Mouse (Mus musculus) adrenal gland, postnatal 10 days (tissue): ENCODE measurements around the gene Ptprg. TPM values are rescaled to one million over a fixed set of nuclear protein-coding genes. Genes with fewer than 3 reads are reported as not detected.

Experiments
- DNase-seq: peaks from one replicate; pipeline ENCODE4 v3.0.0; 2021; ENCODE audit warnings: mixed read lengths
- total RNA-seq, 2 experiments: library from RNA; stranded (reverse); gene quantifications; 2 replicates each; pipeline ENCODE4 v1.2.3; 2021

Gene Ptprg
- total RNA-seq, 2 experiments from 2014 or later, result 89.9 to 96.8 TPM

DNA sequence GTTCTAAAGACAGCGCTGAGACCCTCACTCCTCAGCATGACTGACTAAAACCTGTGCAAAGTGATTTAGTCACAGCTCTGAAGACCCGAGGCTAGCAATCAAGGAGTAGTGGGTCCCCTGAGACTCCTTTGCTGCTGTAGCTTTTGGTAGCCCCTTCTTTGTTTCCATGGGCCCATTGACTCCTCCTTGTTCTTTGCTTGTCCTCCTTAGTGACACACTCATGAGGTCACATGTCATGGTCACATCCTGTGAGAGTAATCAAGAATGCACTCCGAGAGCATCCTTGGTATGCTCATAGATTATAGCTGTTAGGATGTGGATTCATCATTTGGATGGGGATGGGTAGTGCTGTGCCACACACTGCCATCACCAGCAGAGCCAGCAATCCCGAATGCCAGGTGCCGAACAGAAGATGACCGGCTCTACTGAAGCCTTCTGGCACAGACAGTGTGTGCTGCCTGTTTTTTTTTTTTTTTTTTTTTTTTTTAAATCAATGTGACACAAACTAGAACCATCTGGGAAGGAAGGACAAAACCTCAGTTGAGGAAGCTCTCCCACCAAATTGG, 64.9 kb downstream of the Ptprg start:
- no peak for DNase-seq

DNA sequence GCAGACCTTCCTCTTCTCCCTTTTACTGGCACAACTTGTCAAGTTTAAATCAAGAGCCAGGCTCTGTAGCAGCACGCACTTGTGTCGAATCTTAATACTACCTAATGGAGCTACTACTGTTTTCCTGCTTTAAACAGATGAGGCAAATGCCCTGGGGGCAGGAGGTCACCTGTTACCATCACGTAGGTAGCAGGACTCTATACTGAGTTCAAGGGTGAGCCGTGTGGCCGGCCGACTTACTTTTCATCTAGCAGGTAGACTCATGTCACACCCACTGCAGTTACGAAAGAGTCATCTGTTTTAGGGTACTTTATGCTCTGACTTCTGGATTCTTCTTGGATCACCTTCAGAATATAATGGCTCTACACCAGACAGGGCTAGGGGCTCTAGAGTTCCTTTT, 66.3 kb downstream of the Ptprg start:
- DNase-seq, result no peak

DNA sequence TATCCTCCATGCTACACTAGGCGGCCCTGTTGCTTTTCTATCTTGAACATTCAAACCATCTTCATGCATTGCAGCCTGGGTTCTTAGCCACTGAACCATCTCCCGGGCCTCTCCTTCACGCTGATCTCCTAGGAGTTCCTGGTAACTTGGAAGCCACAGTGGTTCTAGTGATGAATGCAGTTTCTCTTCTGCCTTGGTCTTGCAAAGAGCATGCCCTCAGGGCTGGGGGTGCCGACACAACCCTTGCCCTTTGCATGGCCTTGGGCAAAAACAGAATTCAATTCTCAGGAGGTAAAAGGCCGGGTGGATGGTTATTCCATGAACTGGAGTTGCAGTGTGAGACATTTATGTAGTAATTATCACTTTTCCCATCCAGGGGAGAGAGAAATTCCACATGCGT, 67.0 kb downstream of the Ptprg start:
- DNase-seq, result no peak

DNA sequence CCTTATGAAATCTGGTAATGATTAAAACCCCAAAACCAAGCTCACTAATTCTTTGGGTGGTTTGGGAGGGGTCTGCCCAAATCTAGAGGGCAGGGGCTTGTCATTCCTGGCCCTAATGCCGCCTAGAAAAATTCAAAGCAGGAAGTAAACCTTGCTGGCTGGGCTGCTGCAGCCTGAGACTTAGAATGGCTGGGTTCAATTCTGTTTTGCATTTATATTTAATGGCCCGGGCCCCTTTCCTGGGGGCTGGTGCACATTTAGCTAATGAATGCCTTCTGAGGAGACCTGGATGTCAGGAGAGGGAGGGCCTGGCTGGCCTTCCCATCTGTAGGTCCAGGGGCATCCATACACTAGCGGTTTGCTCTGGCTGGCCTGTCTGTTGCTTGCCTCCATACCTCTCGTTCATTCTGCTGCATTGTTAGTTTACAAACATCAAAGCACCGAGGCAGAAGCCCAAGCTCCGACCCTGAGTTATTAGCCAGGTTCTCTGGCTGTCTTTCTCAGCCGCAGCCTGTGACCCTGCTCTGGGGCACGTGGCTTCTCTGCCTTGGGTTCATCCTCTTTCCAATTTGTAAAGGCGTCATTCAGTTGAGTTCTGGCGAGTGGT, 67.7 kb downstream of the Ptprg start:
- DNase-seq, result no peak

DNA sequence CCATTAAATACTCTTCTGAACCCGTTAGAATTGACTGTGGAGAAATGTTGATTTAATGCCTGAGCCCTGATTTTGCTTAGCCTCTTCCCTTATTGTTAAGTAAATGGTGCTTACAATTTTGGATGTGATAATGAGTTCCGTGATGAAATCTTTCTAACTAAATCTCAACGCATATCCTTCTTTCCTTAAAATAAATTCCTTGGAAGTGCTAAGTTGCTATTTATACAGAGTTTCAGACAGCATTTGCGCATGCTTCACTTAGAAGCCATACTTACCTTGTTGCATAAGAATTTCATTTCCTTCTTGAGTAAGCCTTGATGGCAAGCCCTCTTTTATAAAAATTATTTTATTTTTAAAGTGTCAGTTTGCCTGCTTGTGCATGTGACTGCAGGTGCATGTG, 70.2 kb downstream of the Ptprg start:
- no peak for DNase-seq

DNA sequence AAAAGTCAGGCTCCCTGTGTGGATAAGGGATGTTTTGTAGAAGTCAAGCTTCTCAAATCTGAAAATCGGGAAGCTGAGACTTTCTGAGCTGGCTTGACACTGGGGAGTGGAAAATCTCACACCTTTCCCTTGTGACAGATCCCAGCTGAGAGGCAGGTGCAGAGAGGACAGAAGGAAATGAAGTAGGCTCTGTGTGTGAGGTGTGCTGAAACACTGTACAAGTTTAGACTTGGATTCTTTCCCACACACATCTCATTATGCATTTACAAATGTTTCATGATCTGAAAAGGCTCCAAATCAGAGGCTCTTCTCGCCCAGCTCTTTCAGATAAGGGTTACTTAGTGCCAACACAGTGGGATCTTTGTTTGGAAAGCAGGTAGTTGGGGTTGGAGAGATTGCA, 77.4 kb downstream of the Ptprg start:
- DNase-seq, result no peak

DNA sequence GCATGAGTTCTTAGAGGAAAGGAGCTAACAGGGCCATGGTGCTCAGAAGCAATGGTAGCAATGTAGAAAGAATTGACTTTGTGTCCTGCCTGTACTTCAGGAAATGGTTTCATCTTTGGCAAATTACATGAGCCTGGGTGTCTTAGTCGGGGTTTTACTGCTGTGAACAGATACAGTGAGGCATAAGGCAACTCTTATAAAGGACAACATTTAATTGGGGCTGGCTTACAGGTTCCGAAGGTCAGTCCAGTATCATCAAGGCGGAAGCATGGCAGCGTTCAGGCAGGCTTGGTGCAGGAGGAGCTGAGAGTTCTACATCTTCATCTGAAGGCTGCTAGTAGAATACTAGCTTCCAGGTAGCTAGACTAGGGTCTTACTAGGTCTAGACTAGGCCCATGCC, 78.2 kb downstream of the Ptprg start:
- DNase-seq, result no peak

DNA sequence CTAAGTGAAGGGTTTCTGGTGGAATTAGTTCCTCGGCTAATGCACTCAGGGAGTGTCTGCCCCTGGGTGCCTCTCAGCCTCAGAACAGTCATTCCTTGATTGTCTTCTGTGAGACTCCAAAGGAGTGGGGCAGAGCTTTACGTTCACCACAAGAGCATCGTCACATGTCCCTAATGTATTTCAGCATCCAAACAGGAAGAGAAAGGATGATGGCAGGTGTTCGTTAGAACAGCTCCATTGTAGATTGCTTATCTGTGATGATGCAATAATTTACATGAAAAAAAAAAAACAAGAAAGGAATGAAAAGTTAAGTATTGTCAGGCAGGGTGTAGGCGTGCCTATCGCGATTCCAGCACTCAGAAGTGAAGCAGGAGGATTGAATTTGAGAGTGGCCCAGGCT, 84.3 kb downstream of the Ptprg start:
- DNase-seq, result no peak

DNA sequence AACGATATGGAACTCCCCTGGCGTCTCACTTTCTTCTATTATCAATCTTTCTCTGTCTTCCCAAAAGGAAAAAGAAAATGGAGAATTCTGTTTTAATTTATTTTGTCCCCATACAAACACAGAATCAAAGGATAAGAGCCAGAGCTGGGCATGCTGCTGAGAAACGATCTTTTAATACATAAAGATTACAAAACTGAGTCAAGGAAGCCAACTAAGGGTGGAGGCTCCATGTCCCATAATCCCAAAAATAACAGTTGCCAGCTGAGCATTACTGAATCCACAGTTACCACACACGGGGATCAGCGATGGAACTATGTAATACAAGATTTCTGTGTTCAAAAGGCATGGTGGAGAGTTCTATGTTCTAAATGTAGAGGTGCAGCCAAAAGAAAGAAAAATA, 86.0 kb downstream of the Ptprg start:
- no peak for DNase-seq

DNA sequence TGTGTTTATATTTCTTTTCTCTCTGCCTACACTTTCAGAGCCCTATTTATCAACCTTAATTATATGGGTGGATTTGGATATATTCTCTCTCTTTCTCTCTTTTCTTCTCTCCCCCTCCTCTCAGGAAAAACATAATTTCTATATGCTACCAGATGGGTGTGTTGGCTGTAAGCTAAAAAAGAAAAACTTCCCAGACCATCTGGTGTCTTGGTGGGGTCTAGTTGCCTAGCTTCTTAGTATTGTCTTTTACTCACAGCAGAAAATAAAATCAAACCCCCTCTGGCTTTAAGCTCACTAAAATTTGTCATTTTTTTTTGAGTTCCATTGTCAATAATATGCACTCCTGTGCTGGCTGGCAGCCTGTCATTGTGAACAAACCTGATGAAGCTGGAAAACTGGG, 87.0 kb downstream of the Ptprg start:
- DNase-seq, result no peak

DNA sequence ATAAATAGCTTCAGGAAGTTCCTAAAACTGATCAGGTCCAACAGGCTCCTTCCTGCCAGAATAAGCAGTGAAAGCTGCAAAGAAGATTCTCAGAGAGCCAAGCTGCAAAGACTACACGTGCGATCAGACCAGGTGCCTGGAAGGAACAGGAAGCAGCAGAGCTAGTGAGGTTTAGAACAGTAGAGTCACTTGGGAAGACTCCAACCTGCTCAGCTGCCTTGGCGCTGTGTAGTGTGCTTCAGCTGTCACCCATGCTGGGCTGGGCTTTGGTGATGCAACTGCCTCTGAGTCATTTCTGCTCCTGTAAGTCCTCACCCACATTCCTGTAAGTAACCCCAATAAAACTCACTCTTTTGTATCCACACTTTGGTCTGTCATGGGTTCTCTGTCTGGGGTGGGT, 87.7 kb downstream of the Ptprg start:
- no peak for DNase-seq

DNA sequence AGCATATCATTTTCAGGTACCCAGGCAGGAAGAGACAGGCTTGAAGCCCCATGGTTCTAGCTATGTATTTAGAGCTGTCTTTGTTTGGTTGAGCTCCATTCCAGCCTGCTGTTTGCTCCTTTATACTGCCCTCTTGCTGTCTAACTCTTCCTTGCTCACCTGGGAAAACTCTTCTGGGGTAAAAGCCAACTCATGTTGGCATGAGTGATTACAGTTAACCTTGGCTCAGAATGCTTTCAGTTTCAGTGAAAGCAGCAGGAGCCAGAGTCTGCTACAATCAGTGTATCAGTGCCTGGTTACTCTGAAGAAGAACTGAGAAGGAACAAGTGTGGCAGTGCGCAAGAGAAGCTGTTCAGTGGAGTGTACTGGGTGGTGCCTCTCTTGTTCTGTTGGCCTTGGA, 89.6 kb downstream of the Ptprg start:
- peak; percentile 70 for DNase-seq

DNA sequence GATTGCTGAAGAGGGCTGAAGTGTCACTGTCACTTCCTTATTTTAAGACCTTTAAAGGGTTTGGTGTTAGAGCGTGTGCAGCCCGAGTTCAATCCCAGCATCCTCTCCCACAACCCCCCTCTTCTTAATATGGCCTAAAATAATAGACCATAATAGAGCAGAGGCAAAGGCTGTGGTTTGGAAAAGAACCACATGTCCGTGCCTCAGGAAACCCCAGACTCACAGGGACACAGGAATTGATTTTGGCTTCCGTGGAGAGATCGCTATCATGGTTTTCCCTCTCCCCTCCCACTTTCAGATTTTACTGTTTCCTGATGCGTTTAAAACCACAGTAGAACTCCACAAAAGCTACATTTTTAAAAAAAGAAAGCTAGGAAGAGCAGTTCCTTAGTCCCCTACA, 104.0 kb downstream of the Ptprg start:
- DNase-seq, result no peak

DNA sequence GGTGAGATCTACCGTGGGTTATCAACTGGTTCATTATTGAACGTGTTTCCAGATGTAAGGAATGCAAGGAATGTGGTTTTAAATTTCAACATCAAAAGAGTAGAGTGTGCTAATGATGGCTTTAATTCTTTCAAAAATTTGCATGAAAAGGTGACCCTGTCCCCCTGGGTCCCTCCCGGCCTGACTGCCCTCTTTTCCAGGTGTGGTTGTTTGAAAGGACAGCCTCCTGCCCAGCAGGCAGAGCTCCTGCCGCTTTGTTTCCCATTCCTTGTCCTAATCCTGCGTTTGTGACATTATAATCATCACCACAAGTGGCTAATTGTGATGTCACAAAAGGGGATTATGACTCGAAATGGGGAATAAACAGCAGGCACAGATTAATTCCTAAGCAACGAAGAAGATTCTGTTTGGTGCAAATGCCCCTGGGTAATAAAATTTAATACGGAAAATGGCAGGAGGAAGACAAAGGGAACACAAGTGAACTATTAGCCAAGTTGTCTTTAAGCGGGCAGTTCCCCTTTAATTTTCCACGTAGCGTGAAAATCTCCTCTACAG, 110.4 kb downstream of the Ptprg start:
- DNase-seq, result no peak

DNA sequence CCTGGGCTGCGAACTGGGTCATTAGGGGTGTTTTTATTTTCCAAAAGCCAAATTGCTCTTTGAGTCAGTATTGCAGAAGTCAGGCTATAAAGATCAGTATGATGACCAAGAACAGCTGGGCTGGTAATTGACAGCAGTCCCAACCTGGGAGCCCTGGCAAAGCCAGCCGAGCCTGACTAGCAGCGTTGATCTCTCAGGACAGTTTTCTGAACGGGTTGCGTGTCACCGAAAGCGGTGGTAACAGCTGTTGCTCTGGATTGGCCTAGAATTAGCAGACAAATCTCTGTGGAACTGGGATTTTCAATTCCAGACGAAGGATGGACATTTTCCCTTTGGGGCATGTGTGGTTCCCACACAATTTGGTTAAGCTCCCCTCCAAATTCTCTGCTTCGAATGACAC, 111.0 kb downstream of the Ptprg start:
- no peak for DNase-seq

DNA sequence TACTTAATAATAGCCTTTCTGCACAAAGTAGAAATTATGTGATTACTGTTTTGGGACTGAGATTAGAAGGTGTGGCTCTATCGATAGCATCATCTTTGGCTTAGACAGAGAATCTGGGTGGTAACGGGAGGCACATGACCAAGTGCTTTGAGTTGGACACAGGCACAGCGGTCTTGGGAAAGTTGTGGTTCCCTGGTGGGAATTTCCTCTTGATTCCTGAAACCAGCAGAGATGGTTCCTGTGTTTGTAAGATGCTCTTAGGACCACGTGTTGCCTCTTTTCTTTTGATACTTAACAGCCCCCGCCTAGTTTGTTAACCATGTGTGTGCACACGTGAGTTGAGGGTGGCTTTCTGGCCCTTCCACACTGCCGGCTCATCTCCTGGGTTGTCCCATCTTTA, 111.7 kb downstream of the Ptprg start:
- no peak for DNase-seq

DNA sequence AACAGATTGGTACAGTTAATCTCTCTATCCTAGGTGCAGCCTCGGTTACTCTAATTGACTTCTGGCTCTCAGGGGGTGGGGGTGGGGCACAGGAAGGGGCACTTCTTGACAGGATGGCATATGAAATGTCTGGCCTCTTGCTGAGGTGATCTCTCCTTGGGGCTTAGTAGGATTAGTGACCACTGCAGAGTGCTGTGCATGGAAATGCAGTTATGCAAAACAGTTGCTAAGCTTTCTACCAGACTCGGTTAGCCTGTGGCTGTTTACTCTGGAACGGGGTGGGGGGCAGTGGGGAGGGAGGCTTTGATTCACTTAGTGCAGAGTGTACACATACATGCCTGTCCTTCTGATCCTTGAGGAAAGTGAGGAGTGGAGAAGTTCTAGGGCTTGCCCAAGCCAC, 114.4 kb downstream of the Ptprg start:
- no peak for DNase-seq

DNA sequence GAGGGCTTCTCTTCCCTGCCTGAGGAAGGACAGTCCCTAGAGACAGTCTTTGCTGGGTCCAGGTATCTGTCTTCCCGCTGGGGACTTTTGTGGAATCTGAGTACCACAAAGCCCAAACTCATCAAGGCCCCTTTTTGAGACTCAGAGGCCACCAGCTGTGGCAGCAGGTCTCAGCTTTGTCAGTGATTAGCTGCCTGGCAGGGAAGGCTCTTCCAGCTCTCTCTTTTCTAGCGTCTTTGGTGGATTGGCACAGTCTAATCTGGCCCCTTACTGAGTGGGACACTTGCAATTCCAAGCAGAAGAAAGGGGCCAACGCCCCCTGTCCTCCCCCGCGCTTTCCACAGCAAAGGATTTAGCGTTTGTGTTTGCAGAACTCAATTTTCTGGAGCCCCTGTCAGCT, 117.5 kb downstream of the Ptprg start:
- no peak for DNase-seq

DNA sequence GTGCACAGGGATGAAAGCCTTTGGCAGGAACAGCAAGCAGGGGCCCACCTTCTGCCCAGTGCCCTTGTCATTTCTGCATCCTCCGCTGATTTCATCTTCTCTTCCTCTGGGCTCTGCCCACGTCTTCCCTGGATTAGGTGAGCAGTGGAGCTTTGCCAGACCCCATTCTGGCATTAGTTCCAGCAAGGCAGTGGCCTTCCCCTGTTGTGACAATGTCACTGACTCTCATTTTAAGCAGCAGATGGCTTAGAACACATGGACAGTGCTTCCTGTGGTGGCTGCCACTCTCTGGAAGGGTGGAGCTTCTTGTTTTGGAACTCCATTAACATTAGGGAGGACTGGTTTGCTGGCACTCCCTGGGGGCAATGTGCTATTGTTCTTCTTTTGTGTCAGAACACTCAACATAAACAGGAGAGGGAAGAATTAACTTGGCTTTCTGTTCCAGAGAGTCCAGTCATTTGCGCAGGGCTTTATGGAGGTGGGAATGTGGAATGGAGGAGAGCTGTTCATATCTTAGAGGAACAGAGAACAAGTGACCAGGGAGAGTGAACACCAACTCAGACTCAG, 119.7 kb downstream of the Ptprg start:
- no peak for DNase-seq

DNA sequence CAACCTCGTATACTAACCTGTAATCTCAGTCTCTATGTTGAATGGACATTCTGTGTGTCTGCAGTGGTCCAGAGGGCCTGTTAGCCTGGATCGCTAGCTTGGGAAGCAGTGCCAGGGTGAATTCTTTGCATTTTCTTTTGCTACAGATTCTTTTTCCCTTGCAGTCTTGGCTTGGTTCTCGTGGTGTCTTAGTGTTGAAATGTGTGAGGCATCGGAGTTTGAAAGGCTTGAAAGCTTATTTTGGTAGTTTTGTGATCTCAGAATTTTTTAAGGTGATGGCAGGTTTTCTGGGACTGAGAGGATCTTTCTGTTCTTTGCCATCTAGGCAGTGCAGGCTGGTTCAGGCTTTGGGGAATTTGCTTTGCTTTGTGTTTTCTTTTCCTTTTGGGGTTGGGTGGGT, 124.9 kb downstream of the Ptprg start:
- DNase-seq, result no peak

DNA sequence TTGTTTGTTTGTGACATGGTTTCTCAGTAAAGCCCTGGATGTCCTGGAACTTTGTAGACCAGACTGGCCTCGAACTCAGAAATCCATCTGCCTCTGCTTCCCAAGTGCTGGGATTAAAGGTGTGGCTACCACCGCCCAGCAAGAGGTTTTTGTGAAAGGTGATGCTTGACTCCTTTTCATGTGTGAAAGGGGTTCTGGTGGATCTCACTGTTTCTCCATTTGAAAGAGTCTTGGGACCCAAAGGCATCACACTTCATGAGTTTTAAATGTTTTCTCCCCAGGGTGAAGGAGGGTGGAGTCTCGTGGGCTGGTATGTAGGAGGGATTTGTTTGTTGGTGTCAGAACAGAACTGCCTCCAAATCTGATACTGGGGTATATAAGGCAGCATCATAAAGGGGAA, 126.4 kb downstream of the Ptprg start:
- no peak for DNase-seq

DNA sequence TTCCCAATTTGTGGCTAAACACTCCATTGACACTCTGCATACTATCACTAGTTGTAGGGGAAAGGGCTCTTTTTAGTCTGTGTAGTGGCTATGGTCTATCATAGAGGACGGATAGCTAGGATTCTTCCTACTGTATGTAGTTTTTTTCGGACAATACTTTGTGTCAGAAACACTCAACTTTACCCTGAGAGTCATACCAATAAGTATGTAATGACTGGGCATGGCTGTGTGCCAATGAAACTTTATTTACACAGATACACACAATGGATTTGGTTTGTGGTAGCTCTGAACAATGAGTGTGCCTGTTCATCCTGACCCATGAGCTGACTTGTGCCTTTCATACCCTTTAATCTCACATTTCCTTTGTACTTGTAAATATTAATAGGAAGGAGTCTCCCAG, 127.3 kb downstream of the Ptprg start:
- no peak for DNase-seq

DNA sequence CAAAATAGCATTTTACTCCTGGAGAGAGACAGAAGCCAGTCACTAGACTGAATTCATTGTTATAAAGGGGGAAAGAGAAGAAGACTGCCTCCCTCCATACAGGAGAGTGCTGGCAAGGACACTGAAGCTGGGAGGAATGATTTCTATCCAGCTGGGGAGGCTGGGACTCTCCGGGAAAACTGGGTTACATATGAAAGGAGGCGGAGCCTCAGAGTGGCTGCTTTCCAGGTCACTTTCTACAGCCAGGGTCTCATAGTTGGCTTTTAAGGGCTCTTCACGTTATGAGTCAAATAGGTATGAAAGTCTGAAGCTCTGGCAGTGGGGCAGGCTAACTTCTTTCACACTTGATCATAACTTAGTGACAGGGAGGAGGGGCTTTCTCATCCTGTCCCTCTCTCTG, 129.1 kb downstream of the Ptprg start:
- peak; percentile 31 for DNase-seq

DNA sequence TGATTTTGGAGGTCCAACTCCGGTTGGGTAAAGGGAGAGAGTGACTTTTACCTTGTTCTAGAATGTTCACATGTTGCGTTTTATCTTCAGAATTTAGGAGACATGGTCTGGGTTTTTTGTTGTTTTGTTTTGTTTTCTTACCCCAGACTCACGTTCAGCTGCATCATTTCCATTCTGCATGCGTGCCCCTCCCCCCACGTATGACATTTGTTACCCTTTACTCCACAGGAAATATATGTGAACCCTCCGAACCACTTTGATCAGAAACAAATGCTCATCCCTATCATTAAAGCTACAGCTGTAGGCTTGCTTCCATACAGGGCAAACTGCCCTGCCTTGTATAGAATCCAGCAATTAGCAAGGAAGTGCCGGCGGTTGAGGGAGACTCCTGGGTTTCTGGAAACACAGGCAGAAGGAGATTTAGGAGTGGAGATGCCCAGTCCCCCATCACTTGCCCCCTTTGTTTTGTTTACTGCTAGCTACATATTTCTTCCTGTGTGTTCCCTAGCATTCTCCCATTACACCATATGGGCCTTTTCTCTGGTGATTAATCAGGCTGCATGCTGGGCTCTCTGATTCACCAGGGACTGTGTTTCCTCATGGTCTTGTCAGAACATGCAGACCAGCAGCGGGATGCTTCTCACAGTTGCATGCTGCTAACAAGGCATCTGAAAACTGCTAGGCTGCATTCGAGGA, 130.2 kb downstream of the Ptprg start:
- no peak for DNase-seq
